Mouse (Mus musculus) forebrain, postnatal 0 days (tissue): ENCODE results near the gene Plbd2. TPM values are rescaled to one million over a fixed set of nuclear protein-coding genes. Genes with fewer than 3 reads are reported as not detected.
A peak's percentile ranks its signal among the peaks of the same experiment; 100 is the strongest.

Experiments
- ATAC-seq: fragments of 200-750 bp; cut with Nextera tagmentation; 2 replicates; pipeline ENCODE4 v1.8.0; 2017; ENCODE audit warnings: mild to moderate bottlenecking, moderate library complexity
- DNase-seq: peaks from one replicate; pipeline ENCODE4 v3.0.0-alpha.2; 2015
- H3K27ac ChIP-seq: fragments of 300-500 bp; sonication (generic); 2 replicates; pipeline ENCODE4 v1.5.1; 2014; ENCODE audit warnings: low read depth, mild to moderate bottlenecking, antibody characterized with exemption, low read length, moderate library complexity, mixed read lengths
- H3K27me3 ChIP-seq: fragments of 300-500 bp; sonication (generic); 2 replicates; pipeline ENCODE4 v1.6.1; 2014; ENCODE audit warnings: mild to moderate bottlenecking, low read length, mixed read lengths; ENCODE audit not compliant: insufficient read depth
- H3K36me3 ChIP-seq: fragments of 300-500 bp; sonication (generic); 2 replicates; pipeline ENCODE4 v1.6.1; 2014; ENCODE audit warnings: mild to moderate bottlenecking, moderate library complexity; ENCODE audit not compliant: insufficient read depth
- H3K4me1 ChIP-seq: fragments of 300-500 bp; sonication (generic); 2 replicates; pipeline ENCODE4 v1.6.1; 2014; ENCODE audit warnings: antibody characterized with exemption; ENCODE audit not compliant: insufficient read depth
- H3K4me2 ChIP-seq: fragments of 300-500 bp; sonication (generic); 2 replicates; pipeline ENCODE4 v1.6.1; 2014; ENCODE audit warnings: low read depth, mild to moderate bottlenecking, moderate library complexity
- H3K4me3 ChIP-seq: fragments of 300-500 bp; sonication (generic); 2 replicates; pipeline ENCODE4 v1.5.1; 2014; ENCODE audit warnings: low read depth, low read length, mixed read lengths
- H3K9ac ChIP-seq: fragments of 300-500 bp; sonication (generic); 2 replicates; pipeline ENCODE4 v1.6.1; 2014; ENCODE audit warnings: mild to moderate bottlenecking
- H3K9me3 ChIP-seq: fragments of 300-500 bp; sonication (generic); 2 replicates; pipeline ENCODE4 v1.6.1; 2016; ENCODE audit warnings: low read length
- CTCF ChIP-seq: sonication (generic); IDR thresholded peaks from 2 replicates; pipeline ENCODE4 v1.5.1; 2016; ENCODE audit warnings: antibody characterized with exemption, control low read depth, low read depth
- whole genome bisulfite sequencing: fragments of 180-500 bp; shearing (Covaris S2); extraction: QIAGEN DNeasy Blood & Tissue Kit; methylation state at CpG from one replicate; pipeline ENCODE4 v1.1.7; 2014; 5-methylcytosine and 5-hydroxymethylcytosine counted together
- polyA plus RNA-seq: library from polyadenylated mRNA; unstranded; fragments of >200 nt; fragmentation: Nextera tagmentation; extraction: Ambion mirVana; gene quantifications from 2 replicates; pipeline ENCODE4 v1.2.1, GENCODE M21; 2015
- total RNA-seq: library from RNA; depleted of rRNA; stranded (reverse); fragments of >200 nt; gene quantifications from 2 replicates; pipeline ENCODE4 v1.2.3, GENCODE M21; 2014; rRNA removed

Gene Plbd2
- total and polyA plus RNA-seq, 2 experiments from 2014 or later, result 23.7 to 39.4 TPM

DNA sequence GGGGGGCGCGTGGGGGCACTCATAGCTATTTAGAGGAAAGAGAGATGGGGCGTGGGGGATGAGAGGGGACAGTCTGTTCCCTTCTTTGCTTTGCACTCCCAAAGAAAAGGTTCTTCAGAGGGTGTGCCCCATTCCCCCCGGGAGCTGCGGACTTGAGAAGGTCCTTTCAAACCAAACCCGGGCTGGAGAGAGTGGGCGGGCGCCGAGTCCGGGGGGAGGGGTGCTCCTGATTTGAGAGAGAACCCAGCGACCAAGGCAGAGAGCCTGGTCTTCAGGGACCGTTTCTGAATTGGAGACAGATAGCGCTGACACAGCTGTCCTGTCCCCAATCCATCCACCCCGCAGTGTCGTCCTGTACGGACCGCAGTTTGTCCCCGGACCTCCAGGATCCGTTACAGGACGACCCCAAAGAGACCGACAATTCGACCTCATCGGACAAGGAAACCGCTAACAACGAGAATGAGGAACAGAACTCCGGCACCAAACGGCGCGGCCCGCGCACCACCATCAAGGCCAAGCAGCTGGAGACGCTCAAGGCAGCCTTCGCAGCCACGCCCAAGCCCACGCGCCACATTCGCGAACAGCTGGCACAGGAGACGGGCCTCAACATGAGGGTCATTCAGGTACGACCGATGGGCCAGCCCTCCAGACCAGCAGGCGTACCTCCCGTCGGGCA, 68.3 kb downstream of the Plbd2 start:
- Histone ChIP-seq H3K9me3 (no peaks in the 10 kb centered on the region), H3K27me3 (peaks cover 75% of the 10 kb centered on the region), H3K4me2 (peak overlapping the region; percentile 44; the same call in 1 of the 2 replicates), H3K4me3 (peak overlapping the region; percentile 5; the same call in 1 of the 2 replicates), H3K36me3 (no peaks in the 10 kb centered on the region), H3K4me1 (no peaks in the 10 kb centered on the region; the same call in 1 of the 2 replicates), H3K9ac (no peak overlapping the region), H3K27ac (no peak overlapping the region)
- DNase-seq, result peak; percentile 24
- 4% methylated on average over 44 of the region's 44 CpGs for WGBS
- ATAC-seq, result no peak
- TF ChIP-seq CTCF, result no peak

DNA sequence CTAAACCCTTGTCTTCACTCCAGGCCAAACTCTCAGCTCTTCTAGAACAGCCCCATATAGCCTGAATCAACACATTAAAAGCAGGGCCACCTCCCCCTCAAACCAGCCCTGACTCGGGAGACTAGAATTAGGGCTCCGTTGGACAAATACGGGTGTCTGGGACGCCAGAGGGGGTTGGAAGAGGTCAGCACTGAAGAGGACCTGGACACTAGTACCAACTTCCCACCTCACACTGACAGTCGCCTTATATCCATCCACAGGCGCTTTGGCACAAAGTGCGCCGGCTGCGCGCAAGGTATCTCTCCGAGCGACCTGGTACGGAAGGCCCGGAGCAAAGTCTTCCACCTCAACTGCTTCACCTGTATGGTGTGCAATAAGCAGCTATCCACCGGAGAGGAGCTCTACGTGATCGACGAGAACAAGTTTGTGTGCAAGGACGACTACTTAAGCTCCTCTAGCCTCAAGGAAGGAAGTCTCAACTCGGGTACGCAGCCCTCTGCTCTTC, 69.1 kb downstream of the Plbd2 start:
- Histone ChIP-seq H3K27ac (no peak overlapping the region), H3K27me3 (peaks cover 70% of the 10 kb centered on the region), H3K4me3 (no peak overlapping the region), H3K36me3 (no peaks in the 10 kb centered on the region), H3K4me1 (no peaks in the 10 kb centered on the region; the same call in 1 of the 2 replicates), H3K9ac (no peak overlapping the region), H3K9me3 (no peaks in the 10 kb centered on the region), H3K4me2 (no peak overlapping the region)
- 8% methylated on average over 21 of the region's 21 CpGs for WGBS
- no peak for ATAC-seq
- DNase-seq, result peak; percentile 35
- no peak for TF ChIP-seq CTCF

Other genes with a start within 250 kb of the Plbd2 start
- gene Lhx5, start 71.9 kb downstream of the Plbd2 start, total RNA-seq, result 4.6 and 5.4 TPM in 2 replicates
- 1.4 and 3.7 TPM in 2 replicates for gene Lhx5, start 71.9 kb downstream of the Plbd2 start, polyA plus RNA-seq
- gene Sdsl, start 30.8 kb downstream of the Plbd2 start, total RNA-seq, result 1.3 and 3.0 TPM in 2 replicates
- gene Sdsl, start 30.8 kb downstream of the Plbd2 start, polyA plus RNA-seq, result 2.3 and 3.1 TPM in 2 replicates
- not detected in 2 replicates for gene Sds, start 27.1 kb downstream of the Plbd2 start, total RNA-seq
- gene Sds, start 27.1 kb downstream of the Plbd2 start, polyA plus RNA-seq, result not detected in 2 replicates
- gene Slc8b1, start 7.5 kb upstream of the Plbd2 start, total RNA-seq, result 2.5 and 4.9 TPM in 2 replicates
- 1.6 and 2.0 TPM in 2 replicates for gene Slc8b1, start 7.5 kb upstream of the Plbd2 start, polyA plus RNA-seq
- gene Tpcn1, start 85.0 kb upstream of the Plbd2 start, total RNA-seq, result 10.0 and 14.3 TPM in 2 replicates
- gene Tpcn1, start 85.0 kb upstream of the Plbd2 start, polyA plus RNA-seq, result 7.9 and 11.1 TPM in 2 replicates
- 1.4 and 2.0 TPM in 2 replicates for gene Iqcd, start 85.4 kb upstream of the Plbd2 start, total RNA-seq
- 1.4 and 1.8 TPM in 2 replicates for gene Iqcd, start 85.4 kb upstream of the Plbd2 start, polyA plus RNA-seq
- 24.1 and 36.5 TPM in 2 replicates for gene Rita1, start 109.0 kb upstream of the Plbd2 start, total RNA-seq
- 28.6 and 31.8 TPM in 2 replicates for gene Rita1, start 109.0 kb upstream of the Plbd2 start, polyA plus RNA-seq
- 43.9 and 46.0 TPM in 2 replicates for gene Ddx54, start 109.1 kb upstream of the Plbd2 start, total RNA-seq
- gene Ddx54, start 109.1 kb upstream of the Plbd2 start, polyA plus RNA-seq, result 35.5 and 40.0 TPM in 2 replicates
- gene Cfap73, start 130.6 kb upstream of the Plbd2 start, total RNA-seq, result 1.9 and 2.1 TPM in 2 replicates
- gene Cfap73, start 130.6 kb upstream of the Plbd2 start, polyA plus RNA-seq, result 0.68 and 1.2 TPM in 2 replicates
- 25.9 and 36.8 TPM in 2 replicates for gene Rasal1, start 145.2 kb upstream of the Plbd2 start, total RNA-seq
- 14.0 and 20.0 TPM in 2 replicates for gene Rasal1, start 145.2 kb upstream of the Plbd2 start, polyA plus RNA-seq
- 154 and 193 TPM in 2 replicates for gene Dtx1, start 208.3 kb upstream of the Plbd2 start, total RNA-seq
- gene Dtx1, start 208.3 kb upstream of the Plbd2 start, polyA plus RNA-seq, result 59.4 and 65.2 TPM in 2 replicates
- 0.38 and 0.71 TPM in 2 replicates for gene Oas2, start 246.2 kb upstream of the Plbd2 start, total RNA-seq
- 0.19 and 0.30 TPM in 2 replicates for gene Oas2, start 246.2 kb upstream of the Plbd2 start, polyA plus RNA-seq